Mouse (Mus musculus) heart, postnatal 36 days (tissue): ENCODE results near the gene Purb. TPM values are rescaled to one million over a fixed set of nuclear protein-coding genes. Genes with fewer than 3 reads are reported as not detected.

Experiments
- DNase-seq, 2 experiments: peaks; one replicate each; pipeline ENCODE4 v3.0.0; 2021 to 2022
- intact Hi-C: fragments of 180-260 bp; cut with DNase I; formaldehyde crosslinking; loops from one replicate; pipeline ENCODE4 v1.15.1; 2025
- total RNA-seq, 2 experiments: library from RNA; stranded (reverse); gene quantifications; 2 replicates each; pipeline ENCODE4 v1.2.3; 2021

The Purb gene
- total RNA-seq = 10 to 100 TPM; 32.7 to 35.6 TPM

DNA sequence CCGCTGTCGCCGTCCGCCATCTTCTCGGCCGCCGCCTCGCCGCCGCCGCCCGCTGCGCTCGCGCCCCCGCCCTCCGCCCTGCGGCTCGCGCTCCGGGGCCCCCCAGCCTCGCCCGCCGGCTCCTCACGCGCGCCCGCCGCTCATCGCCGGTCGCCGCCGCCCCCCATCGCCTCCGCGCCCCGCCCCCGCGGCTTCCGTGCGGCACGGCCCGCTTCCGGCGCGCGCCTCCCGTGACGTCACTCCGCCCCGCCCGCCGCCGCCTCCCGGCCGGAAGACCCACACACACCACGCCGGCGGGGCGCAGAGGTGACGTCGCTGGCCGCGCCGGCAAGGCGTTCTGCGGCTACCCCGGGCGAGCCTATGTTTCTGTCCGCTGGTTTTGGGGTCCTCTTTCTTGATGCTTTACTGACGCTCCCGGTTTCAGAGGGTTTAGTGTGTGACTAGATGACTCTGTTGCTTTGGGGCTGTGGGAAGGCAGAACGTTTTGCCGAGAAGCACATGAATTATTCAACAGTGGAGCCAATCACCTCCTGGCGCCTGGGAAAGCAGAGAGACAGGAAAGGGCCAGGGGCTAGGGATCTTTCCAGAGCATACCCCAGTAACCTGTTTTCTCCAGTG lies at the start of gene Purb:
Gene Purb (minus strand): TSS at position 51 of the 618 bp plus-strand sequence.
- intact Hi-C loops = loop anchor here (1.0 to 5.0 kb wide), 4 partner anchors 33 to 151 kb away; partner anchors contain the start of genes Ccm2 and Tbrg4
- peak; percentile 94 to 96 for DNase-seq

GRCm38 (mm10) chr11:6525241-6525640 lies 49.5 kb upstream of the Purb start:
- intact Hi-C loops = loop anchor here (5.0 kb wide), 2 partner anchors 48 to 102 kb away; partner anchors contain the start of genes Purb and Tbrg4
- no peak for DNase-seq

DNA sequence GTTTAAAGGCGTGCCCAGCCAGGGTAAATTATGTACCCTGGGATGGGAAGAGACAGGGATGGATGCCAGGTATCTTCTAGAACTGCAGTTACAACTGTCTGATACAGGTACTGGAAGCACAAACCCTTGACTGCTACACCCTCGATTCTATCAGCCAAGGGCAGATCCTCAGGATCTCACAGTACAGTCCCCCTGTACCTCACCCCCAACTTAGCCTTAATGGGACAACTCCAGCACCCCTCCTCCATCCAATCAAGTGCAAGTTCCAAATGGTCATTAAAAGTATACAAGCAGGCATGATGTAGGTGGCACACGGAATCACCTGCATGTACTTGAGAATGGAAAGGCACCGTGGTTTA lies 49.1 kb upstream of the Purb start:
- intact Hi-C loops = loop anchor here (5.0 kb wide), 2 partner anchors 48 to 102 kb away; partner anchors contain the start of genes Purb and Tbrg4

GRCm38 (mm10) chr11:6524165-6524879 lies 48.6 kb upstream of the Purb start:
- no peak for DNase-seq
- intact Hi-C loops = no loop called here

More for the DNA sequence above, 49.1 kb upstream of the Purb start:
- DNase-seq = no peak

- intact Hi-C loops = no loop called here
- DNase-seq = no peak
These were observed 48.0 kb upstream of the Purb start for GRCm38 (mm10) chr11:6523662-6524088.

GRCm38 (mm10) chr11:6522782-6523525 lies 47.2 kb upstream of the Purb start:
- no peak for DNase-seq
- intact Hi-C loops = no loop called here

DNA sequence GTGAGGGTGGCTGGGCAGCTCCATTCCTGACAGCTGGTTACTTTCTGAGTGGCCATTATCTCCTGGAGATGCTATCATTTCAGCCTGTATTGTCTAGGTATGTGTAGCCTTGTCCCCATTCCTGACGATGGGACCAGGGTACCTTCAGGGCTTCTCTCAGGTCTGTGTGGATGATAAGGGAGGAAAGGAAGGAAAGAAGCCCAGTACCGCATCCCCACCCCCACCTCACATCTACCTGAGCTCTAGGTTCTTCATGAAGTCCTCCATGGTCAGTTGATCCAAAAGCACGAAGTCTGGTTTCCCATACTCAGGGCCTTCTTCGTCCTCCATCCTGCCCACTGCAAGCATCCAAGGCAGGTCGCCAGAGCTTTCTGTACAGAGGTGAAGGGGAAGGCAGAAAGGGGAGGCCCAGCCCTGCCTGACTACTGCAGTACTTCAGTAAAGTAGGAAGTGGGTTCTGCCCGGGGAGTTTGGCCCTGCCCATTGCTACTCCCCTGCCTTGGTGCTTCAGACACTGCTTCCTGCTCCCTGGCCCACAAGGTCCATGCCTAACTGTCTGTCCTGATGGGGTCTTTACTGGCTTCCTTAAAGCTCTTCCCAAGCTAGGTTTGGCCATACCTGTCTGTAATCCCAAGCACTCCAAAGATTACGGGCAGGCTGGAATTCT lies 44.9 kb upstream of the Purb start, which contains the start of gene Myo1g:
Gene Myo1g (minus strand): TSS at position 459 of the 667 bp plus-strand sequence.
- intact Hi-C loops = no loop called here
- peak; percentile 21 to 23 for DNase-seq

- DNase-seq = peak in 1 of 2 experiments; percentile 14
- intact Hi-C loops = no loop called here
These were observed 43.8 kb upstream of the Purb start for GRCm38 (mm10) chr11:6519491-6520033.

- intact Hi-C loops = no loop called here
- DNase-seq = no peak
These were observed 39.1 kb upstream of the Purb start for GRCm38 (mm10) chr11:6514837-6515236.

DNA sequence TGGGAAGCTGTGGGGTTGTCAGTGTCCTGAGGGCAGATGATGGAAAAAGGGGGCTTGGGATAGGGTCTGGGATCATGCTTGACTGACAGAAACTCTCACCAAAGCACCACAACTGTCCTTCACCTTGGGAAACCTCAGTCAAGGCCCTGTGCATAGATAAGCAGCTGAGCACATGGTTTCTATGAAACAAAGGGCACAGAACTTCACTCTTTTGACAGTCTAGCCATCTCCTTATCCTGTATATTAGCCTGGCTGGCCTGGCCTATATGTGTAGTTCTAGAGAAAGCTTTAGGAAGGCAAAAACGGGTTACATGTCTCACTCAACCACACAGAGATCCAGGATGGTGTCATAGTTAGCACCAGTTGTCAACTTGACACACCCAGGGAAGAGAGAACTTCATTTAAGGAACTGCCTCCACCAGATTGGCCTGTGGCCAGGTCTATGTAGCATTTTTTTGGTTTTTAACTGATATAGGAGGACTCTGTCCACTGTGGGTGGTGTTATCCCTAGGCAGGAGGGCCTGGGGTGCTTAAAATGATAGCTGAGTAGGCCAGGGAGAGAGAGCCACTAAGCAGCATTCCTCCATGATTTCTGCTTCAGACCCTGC lies 32.7 kb upstream of the Purb start:
- intact Hi-C loops = no loop called here
- DNase-seq = no peak

DNA sequence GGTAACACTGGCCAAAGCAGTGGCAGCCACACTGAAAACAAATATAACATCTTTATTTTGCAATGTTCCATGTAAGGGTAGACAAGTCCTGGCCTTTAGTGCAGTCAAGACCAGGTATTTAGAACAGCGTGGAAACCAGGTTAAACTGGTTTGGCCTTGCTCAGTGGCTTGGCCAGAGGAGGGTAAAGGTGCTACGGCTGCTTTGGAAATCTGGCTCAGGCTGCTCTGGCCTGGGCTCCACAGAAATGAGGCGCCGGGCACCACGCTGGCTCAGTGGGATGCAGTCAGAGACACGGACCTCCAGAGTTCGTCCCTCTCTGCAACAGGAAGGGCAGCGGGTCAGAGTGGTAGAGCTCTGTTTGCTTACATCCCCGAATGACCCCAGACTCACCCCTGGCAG lies 30.8 kb upstream of the Purb start:
- intact Hi-C loops = no loop called here
- DNase-seq = no peak

DNA sequence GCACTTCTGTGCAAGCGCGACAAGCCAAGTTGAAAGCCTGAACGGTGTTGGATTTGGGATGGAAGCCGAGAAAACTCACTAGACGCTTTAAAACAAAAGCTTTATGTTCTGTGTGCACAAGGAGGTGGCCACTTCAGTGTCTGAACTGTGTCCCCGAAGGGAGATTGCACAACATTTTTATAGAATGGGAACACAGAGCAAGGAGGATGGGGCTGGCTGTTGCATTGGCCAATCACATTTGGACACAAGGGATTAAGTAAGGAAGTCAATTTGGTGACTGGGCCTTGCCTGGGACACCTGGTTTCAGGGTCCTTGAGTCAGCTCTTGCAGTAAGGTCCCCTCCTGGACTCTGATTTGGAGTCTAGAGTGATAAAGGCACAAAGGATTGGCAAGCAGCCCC lies 29.0 kb upstream of the Purb start:
- intact Hi-C loops = no loop called here
- DNase-seq = no peak

- intact Hi-C loops = no loop called here
- DNase-seq = no peak
These were observed 28.5 kb upstream of the Purb start for GRCm38 (mm10) chr11:6504226-6504625.

DNA sequence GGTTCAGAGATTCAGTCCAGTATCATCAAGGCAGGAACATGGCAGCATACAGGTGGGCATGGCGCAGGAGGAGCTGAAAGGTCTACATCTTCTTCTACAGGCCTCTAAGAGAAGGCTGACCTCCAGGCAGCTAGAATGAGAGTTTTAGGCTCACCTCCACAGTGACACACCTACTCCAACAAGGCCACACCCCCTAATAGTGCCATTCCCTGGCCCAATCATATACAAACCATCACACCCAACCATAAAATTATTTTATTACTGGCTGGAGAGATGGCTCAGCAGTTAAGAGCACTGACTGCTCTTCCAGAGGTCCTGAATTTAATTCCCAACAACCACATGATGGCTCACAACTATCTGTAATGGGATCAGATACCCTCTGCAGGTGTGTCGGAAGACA lies 26.8 kb upstream of the Purb start:
- intact Hi-C loops = no loop called here
- DNase-seq = no peak

DNA sequence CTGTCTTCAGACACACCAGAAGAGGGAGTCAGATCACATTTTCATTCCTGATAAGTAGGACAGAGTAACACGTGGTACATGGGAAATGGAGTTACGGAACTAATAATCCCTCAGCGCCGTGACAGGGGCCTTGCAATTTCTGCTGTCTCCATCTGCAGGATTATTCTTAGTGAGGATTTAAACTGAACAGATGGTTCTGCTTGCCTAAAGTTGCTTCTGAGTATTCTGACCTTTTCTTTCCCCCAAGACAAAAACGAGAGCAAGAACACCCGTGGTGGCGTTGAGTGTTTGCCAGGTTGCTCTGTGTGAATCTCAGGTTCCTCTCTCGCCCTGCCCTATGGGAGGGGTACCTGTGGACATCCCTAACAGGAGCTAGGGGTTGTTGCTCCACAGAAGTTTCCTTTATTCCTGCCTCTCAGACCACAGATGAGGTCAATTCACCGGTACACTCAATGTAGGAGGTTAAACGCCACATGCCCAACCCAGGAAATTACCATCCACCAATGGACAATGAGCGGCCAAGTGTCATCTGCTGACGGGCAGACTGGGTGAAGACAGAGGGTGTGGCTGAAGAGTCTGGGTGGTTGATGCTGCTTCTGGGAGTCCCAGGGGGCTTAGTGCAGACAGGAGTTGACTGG lies 21.7 kb upstream of the Purb start:
- no peak for DNase-seq
- intact Hi-C loops = no loop called here

GRCm38 (mm10) chr11:6489691-6490503 lies 14.2 kb upstream of the Purb start:
- DNase-seq = peak; percentile 30 to 38
- intact Hi-C loops = loop anchor here (1.0 kb wide), 1 partner anchor 24 kb away; no protein-coding TSS in a partner anchor

- no peak for DNase-seq
- intact Hi-C loops = no loop called here
These were observed 13.5 kb upstream of the Purb start for GRCm38 (mm10) chr11:6489257-6489656.

DNA sequence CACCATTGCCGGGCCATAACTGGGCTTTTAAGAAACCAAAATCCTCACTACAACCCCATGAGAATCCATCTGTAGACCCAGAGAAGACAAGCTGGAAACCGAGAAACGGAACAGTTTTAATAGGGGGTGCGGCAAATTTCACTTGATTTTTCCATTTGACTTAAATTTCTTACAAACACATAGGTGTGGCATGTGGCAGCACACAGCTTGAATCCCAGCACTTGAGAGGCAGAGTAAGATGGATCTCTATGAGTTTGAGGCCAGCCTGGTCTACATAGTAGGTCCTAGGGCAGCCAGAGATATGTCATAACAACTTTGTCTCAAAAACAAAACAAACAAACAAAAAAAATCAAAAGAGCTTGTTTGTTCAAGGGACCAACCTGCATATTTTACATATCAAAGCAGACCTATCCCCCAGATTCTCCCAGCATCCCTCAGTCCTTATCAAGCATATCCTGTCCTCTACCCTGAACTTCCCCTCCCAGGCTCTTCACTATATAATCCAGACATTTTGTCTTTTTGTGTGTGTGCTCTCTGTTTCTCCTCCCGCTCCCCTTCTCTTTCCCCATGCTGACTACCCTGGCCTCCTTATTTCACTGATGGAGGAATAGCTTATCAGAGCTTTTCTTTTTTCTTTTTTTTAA lies 12.4 kb upstream of the Purb start:
- intact Hi-C loops = no loop called here
- DNase-seq = no peak
